Mouse (Mus musculus) neural tube, embryonic 11.5 days (tissue): ENCODE measurements around the gene Lrrc25. TPM values are rescaled to one million over a fixed set of nuclear protein-coding genes. Genes with fewer than 3 reads are reported as not detected.

Experiments used
- ATAC-seq: fragments of 200-750 bp; cut with Nextera tagmentation; 2 replicates; pipeline ENCODE4 v1.8.0; 2017; ENCODE audit warnings: moderate number of reproducible peaks, mild to moderate bottlenecking, moderate TSS enrichment, moderate library complexity; ENCODE audit not compliant: insufficient read depth, low FRiP score, low TSS enrichment
- DNase-seq: peaks from one replicate; pipeline ENCODE4 v3.0.0-alpha.2; 2015; ENCODE audit warnings: low spot score
- H3K27ac ChIP-seq: fragments of 300-500 bp; sonication (generic); 2 replicates; pipeline ENCODE4 v1.5.1; 2014; ENCODE audit warnings: low read depth, mild to moderate bottlenecking, low read length
- H3K27me3 ChIP-seq: fragments of 300-500 bp; sonication (generic); 2 replicates; pipeline ENCODE4 v1.6.1; 2014; ENCODE audit warnings: mild to moderate bottlenecking, low read length, mixed read lengths; ENCODE audit not compliant: control insufficient read depth, insufficient read depth
- H3K36me3 ChIP-seq: fragments of 300-500 bp; sonication (generic); 2 replicates; pipeline ENCODE4 v1.6.1; 2014; ENCODE audit warnings: mild to moderate bottlenecking, low read length, moderate library complexity, mixed read lengths; ENCODE audit not compliant: control insufficient read depth, insufficient read depth
- H3K4me1 ChIP-seq: fragments of 300-500 bp; sonication (generic); 2 replicates; pipeline ENCODE4 v1.6.1; 2014; ENCODE audit warnings: low read length, mixed read lengths; ENCODE audit not compliant: control insufficient read depth, insufficient read depth
- H3K4me2 ChIP-seq: fragments of 300-500 bp; sonication (generic); 2 replicates; pipeline ENCODE4 v1.6.1; 2014; ENCODE audit warnings: low read depth, mild to moderate bottlenecking, moderate library complexity
- H3K4me3 ChIP-seq: fragments of 300-500 bp; sonication (generic); 2 replicates; pipeline ENCODE4 v1.5.1; 2014; ENCODE audit warnings: low read depth, low read length
- H3K9ac ChIP-seq: fragments of 300-500 bp; sonication (generic); 2 replicates; pipeline ENCODE4 v1.6.1; 2014; ENCODE audit warnings: mild to moderate bottlenecking, low read length
- H3K9me3 ChIP-seq: fragments of 300-500 bp; sonication (generic); 2 replicates; pipeline ENCODE4 v1.6.1; 2016; ENCODE audit warnings: low read length; ENCODE audit not compliant: control insufficient read depth
- WGBS: fragments of 180-500 bp; shearing (Covaris S2); extraction: QIAGEN DNeasy Blood & Tissue Kit; methylation state at CpG from one replicate; pipeline ENCODE4 v1.1.7; 2014; 5-methylcytosine and 5-hydroxymethylcytosine counted together
- polyA plus RNA-seq: library from polyadenylated mRNA; unstranded; fragments of >200 nt; fragmentation: Nextera tagmentation; extraction: Ambion mirVana; gene quantifications from 2 replicates; pipeline ENCODE4 v1.2.1, GENCODE M21; 2014

Lrrc25 gene
- polyA plus RNA-seq, 1 experiment from 2014 or later: 1.2 TPM

DNA sequence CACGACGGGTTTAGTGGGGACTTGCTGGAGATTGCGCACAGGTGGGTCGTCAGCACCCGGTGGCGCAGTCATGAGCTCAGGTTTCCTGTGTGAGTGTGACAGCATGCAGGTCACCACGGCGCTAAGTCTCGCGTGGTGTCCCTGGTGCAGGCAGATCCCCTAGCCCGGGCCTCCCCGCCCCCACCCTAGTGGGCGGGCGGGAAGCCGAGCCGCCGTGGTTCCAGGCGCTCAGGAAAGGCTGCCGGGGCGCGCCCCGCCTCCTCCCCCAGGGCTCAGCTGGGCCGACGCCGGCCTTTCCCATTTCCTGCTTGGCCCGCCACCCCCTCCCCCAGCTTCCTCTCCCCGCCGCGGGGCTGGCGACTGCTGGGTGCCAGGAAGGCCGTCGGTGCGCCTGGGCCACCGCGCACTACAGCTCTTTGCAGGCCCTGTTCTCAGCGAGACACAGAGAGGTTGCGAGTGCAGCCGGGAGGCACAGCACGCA lies 6.5 kb upstream of the Lrrc25 start:
- DNase-seq: peak; percentile 89
- H3K4me1 ChIP-seq: peaks cover 31% of the 10 kb centered on the region
- 1% methylated on average over 38 of the region's 39 CpGs for WGBS

GRCm38 (mm10) chr8:70609849-70610795 lies 5.8 kb upstream of the Lrrc25 start:
- ATAC-seq (peak; percentile 43), DNase-seq (peak; percentile 89)
- Histone ChIP-seq H3K27ac (peak overlapping the region; percentile 96), H3K36me3 (no peaks in the 10 kb centered on the region), H3K9ac (peak overlapping the region; percentile 69), H3K9me3 (no peaks in the 10 kb centered on the region), H3K4me3 (peak overlapping the region; percentile 75), H3K4me2 (peak overlapping the region; percentile 95), H3K4me1 (peaks cover 28% of the 10 kb centered on the region), H3K27me3 (no peaks in the 10 kb centered on the region)
- WGBS: 2% methylated on average over 44 of the region's 45 CpGs

More for the DNA sequence above, 6.5 kb upstream of the Lrrc25 start:
- Histone ChIP-seq H3K9ac (peak overlapping the region; percentile 69), H3K4me3 (peak overlapping the region; percentile 75), H3K36me3 (no peaks in the 10 kb centered on the region), H3K9me3 (no peaks in the 10 kb centered on the region), H3K4me2 (peak overlapping the region; percentile 95), H3K27me3 (no peaks in the 10 kb centered on the region), H3K27ac (peak overlapping the region; percentile 96)
- ATAC-seq: peak; percentile 54

GRCm38 (mm10) chr8:70610796-70611771 lies 4.9 kb upstream of the Lrrc25 start:
- peaks cover 28% of the 10 kb centered on the region for H3K4me1 ChIP-seq

GRCm38 (mm10) chr8:70611849-70612248 lies 4.1 kb upstream of the Lrrc25 start:
- Histone ChIP-seq H3K9ac (peak overlapping the region; percentile 61), H3K27ac (no peak overlapping the region), H3K36me3 (no peaks in the 10 kb centered on the region), H3K9me3 (no peaks in the 10 kb centered on the region), H3K4me2 (peak overlapping the region; percentile 95), H3K4me1 (peaks cover 27% of the 10 kb centered on the region), H3K4me3 (peak overlapping the region; percentile 43), H3K27me3 (no peaks in the 10 kb centered on the region)
- DNase-seq (peak; percentile 90), ATAC-seq (no peak)
- WGBS: under 1% methylated on average over 6 of the region's 6 CpGs

More at GRCm38 (mm10) chr8:70610796-70611771, 4.9 kb upstream of the Lrrc25 start:
- H3K4me3 ChIP-seq: peak overlapping the region; percentile 43
- WGBS: under 1% methylated on average over 54 of the region's 54 CpGs
- peak overlapping the region; percentile 95 for H3K4me2 ChIP-seq
- no peaks in the 10 kb centered on the region for H3K36me3 ChIP-seq
- H3K27me3 ChIP-seq: no peaks in the 10 kb centered on the region
- DNase-seq (peak; percentile 86), ATAC-seq (0 out of 2 replicates have a peak, but pooled peaks have one; percentile 8)
- H3K9me3 ChIP-seq: no peaks in the 10 kb centered on the region
- peak overlapping the region; percentile 96; the same call in 1 of the 2 replicates for H3K27ac ChIP-seq
- H3K9ac ChIP-seq: peak overlapping the region; percentile 61

DNA sequence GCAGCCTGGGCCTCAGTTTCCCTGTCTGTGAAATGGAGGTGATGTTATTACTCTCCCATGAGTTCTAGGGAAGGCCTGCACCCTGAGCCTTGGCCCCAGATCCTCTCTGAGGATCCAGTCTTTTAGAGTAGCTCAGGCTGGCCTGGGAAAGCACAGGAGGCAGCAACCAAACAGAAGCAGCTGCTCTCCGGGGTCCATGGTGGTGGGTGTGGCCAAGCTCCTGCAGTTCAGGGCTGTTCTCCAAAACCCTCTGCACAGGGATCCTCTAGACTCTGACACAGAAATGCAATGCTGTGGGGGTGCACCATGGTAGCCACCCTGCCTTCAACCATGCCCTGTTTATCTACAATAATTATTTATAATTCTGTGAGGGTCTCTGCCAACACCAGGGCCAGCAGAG lies 2.2 kb upstream of the Lrrc25 start:
- H3K9me3 ChIP-seq: no peaks in the 10 kb centered on the region
- no peaks in the 10 kb centered on the region for H3K36me3 ChIP-seq
- no peak overlapping the region for H3K4me2 ChIP-seq
- H3K4me1 ChIP-seq: peaks cover 14% of the 10 kb centered on the region
- H3K27me3 ChIP-seq: no peaks in the 10 kb centered on the region
- ATAC-seq: no peak
- 6% methylated on average over 1 of the region's 1 CpGs for WGBS
- no peak overlapping the region for H3K9ac ChIP-seq
- DNase-seq: no peak
- H3K4me3 ChIP-seq: no peak overlapping the region
- H3K27ac ChIP-seq: no peak overlapping the region

DNA sequence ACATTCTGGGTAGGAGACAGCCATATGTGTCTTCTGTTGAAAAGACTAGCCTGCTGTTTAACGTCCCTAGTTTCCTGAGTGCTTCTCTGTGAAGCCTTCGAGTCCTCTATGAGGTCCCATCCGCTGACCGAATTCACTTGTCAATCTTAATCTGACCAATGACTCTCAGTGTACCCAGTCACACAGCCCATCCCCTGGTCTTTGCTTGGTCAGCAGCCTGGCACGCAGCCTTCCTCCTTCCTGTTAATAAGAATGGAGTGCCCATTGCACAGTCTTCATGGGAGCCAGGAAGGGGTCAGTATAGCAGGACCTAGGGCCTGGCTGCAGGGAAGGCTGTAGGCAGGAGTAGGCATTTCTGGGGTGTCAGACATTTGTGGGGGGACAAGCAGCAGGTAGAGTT lies 1.5 kb upstream of the Lrrc25 start:
- no peak overlapping the region for H3K4me2 ChIP-seq

DNA sequence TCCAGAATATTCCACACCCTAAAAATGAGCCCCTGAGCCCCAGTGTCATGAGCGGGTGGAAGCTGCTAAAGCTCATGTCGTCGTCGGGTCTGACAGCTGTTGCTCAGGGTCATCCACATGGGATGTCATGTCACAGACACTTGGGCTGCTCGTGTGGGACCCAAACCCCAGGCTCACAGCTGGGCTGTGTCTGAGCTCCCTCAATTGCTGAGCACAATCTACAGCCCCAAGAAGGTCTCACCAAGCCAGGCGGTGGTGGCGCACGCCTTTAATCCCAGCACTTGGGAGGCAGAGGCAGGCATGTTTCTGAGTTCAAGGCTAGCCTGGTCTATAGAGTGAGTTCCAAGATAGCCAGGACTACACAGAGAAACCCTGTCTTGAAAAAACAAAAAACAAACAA lies 674 bp upstream of the Lrrc25 start:
- Histone ChIP-seq H3K9ac (no peak overlapping the region), H3K4me3 (no peak overlapping the region), H3K27ac (no peak overlapping the region), H3K9me3 (no peaks in the 10 kb centered on the region), H3K36me3 (no peaks in the 10 kb centered on the region), H3K27me3 (no peaks in the 10 kb centered on the region), H3K4me2 (no peak overlapping the region), H3K4me1 (0 out of 2 replicates have a peak, but pooled peaks cover 8% of the 10 kb centered on the region)
- 88% methylated on average over 8 of the region's 8 CpGs for WGBS
- DNase-seq: no peak
- no peak for ATAC-seq

More for the DNA sequence above, 1.5 kb upstream of the Lrrc25 start:
- peak overlapping the region; percentile 8; the same call in 1 of the 2 replicates for H3K9ac ChIP-seq
- no peaks in the 10 kb centered on the region for H3K27me3 ChIP-seq
- 76% methylated on average over 5 of the region's 5 CpGs for WGBS
- H3K27ac ChIP-seq: no peak overlapping the region
- no peak overlapping the region for H3K4me3 ChIP-seq
- no peak for DNase-seq
- H3K4me1 ChIP-seq: 0 out of 2 replicates have a peak, but pooled peaks cover 8% of the 10 kb centered on the region
- H3K36me3 ChIP-seq: no peaks in the 10 kb centered on the region
- ATAC-seq: no peak
- no peaks in the 10 kb centered on the region for H3K9me3 ChIP-seq

GRCm38 (mm10) chr8:70616645-70617044 lies 690 bp downstream of the Lrrc25 start:
- no peak for ATAC-seq

More at GRCm38 (mm10) chr8:70616645-70617044, 690 bp downstream of the Lrrc25 start:
- H3K27me3 ChIP-seq: no peaks in the 10 kb centered on the region
- no peaks in the 10 kb centered on the region for H3K9me3 ChIP-seq
- H3K4me3 ChIP-seq: no peak overlapping the region
- no peaks in the 10 kb centered on the region for H3K4me1 ChIP-seq
- no peak overlapping the region for H3K4me2 ChIP-seq
- H3K9ac ChIP-seq: no peak overlapping the region
- no peak for DNase-seq
- H3K36me3 ChIP-seq: no peaks in the 10 kb centered on the region
- no peak overlapping the region for H3K27ac ChIP-seq
- WGBS: 51% methylated on average over 11 of the region's 11 CpGs
